Mouse (Mus musculus): ENCODE measurements around the gene Olfr872.
"Not testable (repeated sequence)": the region's sequence is repeated elsewhere in the genome, so short reads cannot be mapped to it uniquely, and the experiment has no call there.

Gene Olfr872

DNA sequence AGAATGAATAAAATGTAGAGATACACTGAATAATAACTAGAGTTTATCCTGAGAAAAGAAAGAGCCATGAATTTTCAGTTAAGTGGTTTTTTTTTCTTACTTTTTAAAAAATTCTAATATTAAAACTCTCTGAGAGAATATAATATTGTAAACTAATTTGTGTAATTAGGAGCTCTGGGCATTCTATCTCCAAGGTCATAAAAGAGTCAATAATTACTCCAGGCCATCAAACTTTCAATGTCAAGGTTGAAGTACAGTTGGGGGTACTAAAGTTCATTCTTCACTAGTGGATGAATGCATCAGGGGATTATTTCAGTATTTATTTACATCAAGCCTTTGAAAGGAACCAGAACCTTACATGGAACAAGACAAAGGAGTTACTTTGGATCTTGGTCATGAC is at the start of gene Olfr872:
Olfr872 (plus strand) TSS at position 301 of the 400 bp plus-strand sequence.
- DNase-seq: no peak

DNA sequence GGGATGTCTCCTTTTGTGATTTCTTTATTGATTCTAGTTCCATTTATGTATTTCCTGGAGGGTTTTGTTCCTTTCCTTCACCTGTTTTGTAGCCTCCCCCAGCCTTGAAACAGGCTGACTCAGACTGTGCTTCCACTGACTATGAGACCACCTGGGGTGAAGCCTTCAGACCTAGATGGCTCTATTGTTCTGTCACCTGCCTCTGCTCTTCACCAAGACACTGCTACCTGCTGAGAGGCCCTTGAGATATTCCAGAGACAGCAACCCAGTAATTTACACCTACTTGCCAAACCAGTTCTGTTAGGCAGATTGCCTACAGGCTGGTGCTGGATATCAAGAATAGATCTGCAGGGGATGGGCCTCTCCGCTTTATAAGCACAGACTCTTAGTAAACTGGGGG is 34.8 kb upstream of the Olfr872 start:
- no peak for DNase-seq

DNA sequence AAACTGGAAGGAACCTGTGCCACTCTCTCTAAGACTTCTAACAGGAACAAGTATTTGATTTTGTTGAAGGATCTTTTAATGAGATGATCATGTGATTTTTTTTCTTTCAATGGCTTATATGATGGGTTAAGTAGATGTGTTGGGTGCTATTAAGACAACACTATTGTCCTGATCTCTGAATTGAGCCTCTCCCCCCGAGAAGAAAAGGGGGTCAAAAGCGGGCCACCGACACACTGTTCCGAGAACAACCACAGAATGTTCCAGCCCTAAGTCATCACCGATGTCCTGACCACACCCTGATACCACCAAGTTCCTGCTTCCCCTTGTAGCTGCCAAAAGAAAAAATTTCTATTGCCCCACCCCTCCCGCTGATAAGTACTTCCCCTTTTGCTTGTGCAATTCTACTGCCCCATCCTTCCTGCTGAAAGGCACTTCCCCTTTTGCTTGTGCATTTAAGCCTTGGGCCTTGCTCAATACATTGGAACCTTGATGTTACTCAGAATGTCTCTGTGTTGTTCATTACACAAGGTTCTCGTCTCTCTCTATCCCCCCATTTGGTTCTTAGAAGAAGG is 33.4 kb upstream of the Olfr872 start:
- not testable (repeated sequence) for DNase-seq

DNA sequence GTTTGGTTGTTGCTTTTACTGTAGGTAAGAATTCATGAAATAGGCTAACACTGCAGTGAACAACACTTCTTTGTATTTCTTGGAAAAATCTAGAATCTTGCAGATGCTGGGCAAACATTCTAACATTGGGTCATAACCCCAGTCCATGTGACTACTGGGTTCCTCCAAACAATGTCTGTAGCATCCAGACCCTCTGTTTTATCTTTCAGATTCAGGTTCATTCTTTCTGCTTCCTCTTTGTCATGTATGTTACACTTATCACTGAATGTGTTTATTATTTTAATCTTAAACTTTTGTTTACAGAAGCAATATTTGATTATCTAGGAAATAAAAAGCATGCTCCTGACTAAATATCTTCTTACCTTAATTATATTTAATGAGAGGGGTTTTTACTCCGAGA is 26.1 kb upstream of the Olfr872 start:
- no peak for DNase-seq

DNA sequence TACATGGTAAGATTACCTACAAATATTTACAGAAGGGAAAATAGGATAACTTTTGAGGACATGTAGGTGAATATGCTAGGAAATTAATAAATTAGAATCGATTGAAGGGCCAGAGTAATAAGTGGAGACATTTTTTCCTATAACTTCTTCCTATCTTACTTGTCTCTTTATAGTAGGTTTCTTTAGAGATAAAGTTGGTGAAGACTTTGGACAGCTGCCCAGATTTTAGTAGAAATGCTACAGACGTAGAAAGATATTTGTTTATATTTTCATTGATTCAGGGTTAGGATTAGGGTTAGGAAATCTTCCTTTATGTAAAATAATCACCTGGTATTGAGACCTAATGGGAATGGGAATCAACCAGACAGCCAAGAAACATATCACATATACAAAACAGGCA is 25.4 kb upstream of the Olfr872 start:
- DNase-seq: no peak

DNA sequence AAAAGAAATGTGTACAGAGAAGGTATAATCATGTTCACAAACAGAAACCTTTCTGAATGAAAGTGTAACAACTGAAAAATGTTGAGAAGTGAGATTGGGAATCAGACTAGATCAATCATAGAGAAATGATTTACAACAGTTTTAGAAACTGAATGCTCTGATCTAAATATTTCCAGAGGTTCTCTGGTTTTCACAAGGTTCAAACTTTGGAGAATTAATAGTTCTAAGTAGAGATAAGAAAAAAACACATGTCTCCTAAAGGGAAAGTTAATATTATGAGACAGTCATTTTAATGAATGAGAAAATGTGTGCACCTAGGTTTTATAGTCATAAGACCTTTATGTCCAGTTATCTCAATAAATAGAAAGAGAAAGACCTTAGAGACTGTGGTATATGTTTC is 25.0 kb upstream of the Olfr872 start, which contains the start of gene Olfr871:
Olfr871 (plus strand) TSS at position 301 of the 400 bp plus-strand sequence.
- DNase-seq: no peak

DNA sequence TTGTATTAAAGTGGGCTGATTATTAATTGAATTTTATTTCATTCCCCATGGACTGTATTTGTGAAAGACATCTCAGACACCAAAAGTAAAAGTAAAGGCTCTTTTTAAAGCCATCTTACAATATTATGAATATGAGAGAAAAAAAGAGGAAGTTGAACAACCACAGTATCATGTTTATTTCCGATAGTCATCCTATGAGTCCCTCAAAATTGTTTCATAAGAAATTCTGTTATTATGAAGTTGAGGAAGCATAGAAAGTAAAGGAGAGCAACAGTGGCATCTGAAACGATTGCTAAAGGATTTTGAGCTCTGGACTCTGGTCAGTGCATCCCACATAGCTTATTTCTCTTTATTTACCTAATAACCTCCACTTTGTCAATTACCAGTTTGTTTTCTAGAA is 459 bp downstream of the Olfr872 start:
- DNase-seq: no peak

DNA sequence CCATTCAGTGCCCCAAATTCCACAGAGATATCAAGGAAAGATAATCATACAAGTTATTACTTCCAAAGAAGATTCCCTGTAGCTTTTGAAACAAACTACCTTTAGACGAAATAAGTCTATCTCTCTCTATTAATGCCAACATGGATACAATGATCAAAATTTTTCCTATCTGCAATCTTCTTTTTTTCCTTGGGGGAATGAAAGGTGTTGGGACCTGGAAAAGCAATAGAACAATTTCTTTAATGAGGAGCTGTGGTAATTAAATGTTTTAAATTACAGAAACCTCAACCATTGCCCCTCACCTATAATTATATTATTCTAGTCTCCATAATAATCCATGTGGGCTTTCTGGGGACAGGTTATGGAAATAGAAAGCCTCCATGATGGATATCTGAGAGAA is 45.1 kb downstream of the Olfr872 start, which contains the start of gene Olfr39:
Olfr39 (plus strand) TSS at position 301 of the 400 bp plus-strand sequence.
- no peak for DNase-seq

DNA sequence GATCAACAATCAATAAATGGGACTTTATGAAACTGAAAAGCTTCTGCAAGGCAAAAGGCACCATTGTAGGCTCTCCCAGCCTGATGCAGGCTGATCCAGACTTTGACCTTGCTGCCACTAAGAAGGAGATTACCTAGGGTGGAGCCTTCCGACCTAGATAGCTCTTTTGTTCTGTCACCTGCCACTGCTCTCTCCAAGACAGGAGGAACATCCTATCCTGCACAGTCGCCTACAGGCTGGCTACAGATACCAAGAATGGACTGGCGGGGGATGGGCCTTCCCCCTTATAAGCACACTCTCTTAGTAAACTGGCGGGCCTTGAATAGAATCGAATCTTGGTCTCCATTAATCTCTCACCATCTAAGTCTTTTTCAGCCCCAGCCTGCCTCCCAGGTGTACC is 58.6 kb downstream of the Olfr872 start:
- DNase-seq: not testable (repeated sequence)

DNA sequence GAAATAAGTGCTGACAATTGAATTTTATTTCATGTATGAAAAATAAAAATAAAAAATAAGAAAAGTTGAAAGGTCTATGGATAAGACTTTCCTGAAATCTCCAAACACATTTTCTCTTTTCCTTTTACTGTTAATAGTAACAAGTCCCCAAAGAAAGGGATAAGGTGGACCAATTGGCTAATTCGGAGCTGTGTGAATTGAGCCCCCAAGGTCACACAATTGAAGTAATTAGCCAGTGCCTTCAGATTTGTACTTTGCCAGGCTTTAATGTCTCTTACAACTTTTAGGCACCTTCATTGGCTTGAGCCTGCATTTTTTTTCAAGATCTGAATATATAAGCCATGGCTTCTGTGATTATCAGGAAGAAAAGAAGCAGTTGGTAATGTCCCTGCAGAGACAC is 61.3 kb downstream of the Olfr872 start, which contains the start of gene Olfr873:
Olfr873 (plus strand) TSS at position 301 of the 400 bp plus-strand sequence.
- DNase-seq: no peak
